Mouse (Mus musculus): ENCODE measurements around the gene Plin3. TPM values are rescaled to one million over a fixed set of nuclear protein-coding genes. Genes with fewer than 3 reads are reported as not detected.

Gene Plin3
- polyA plus RNA-seq, 1 experiment from 2014 or later = 72.2 TPM

- Histone ChIP-seq H3K4me3 (no peak overlapping the region), H3K36me3 (replicated peaks) (peaks cover 50% of the 10 kb centered on the region), H3K27ac (replicated peaks) (no peak overlapping the region), H3K9me3 (no peaks in the 10 kb centered on the region), H3K27me3 (replicated peaks; ENCODE audit: low read depth, poor library complexity, severe bottlenecking) (no peaks in the 10 kb centered on the region), H3K4me1 (peaks cover 25% of the 10 kb centered on the region)
- 93% methylated on average over 5 of the region's 5 CpGs for WGBS
- DNase-seq (ENCODE audit: low spot score) = no peak
Measured at GRCm38 (mm10) chr17:56278340-56278739, 14.3 kb downstream of the Plin3 start.

GRCm38 (mm10) chr17:56277567-56277893 lies 15.1 kb downstream of the Plin3 start:
- H3K36me3 ChIP-seq (replicated peaks) = peaks cover 42% of the 10 kb centered on the region
- H3K4me1 ChIP-seq = peaks cover 25% of the 10 kb centered on the region
- H3K9me3 ChIP-seq = no peaks in the 10 kb centered on the region
- peak overlapping the region; percentile 67 for H3K4me3 ChIP-seq
- H3K27ac ChIP-seq (replicated peaks) = peak overlapping the region; percentile 85
- no peaks in the 10 kb centered on the region for H3K27me3 ChIP-seq (replicated peaks; ENCODE audit: low read depth, poor library complexity, severe bottlenecking)
- DNase-seq (ENCODE audit: low spot score) = peak; percentile 28
- 47% methylated on average over 2 of the region's 2 CpGs for WGBS

GRCm38 (mm10) chr17:56276643-56277566 lies 15.8 kb downstream of the Plin3 start, which contains the start of gene Ticam1:
Gene Ticam1 (minus strand): TSS chr17:56276786.
- Histone ChIP-seq H3K4me3 (peak within 1 kb of the TSS; percentile 67), H3K27me3 (replicated peaks; ENCODE audit: low read depth, poor library complexity, severe bottlenecking) (no peaks in the 10 kb centered on the region), H3K36me3 (replicated peaks) (peaks cover 38% of the 10 kb centered on the region), H3K4me1 (peaks cover 25% of the 10 kb centered on the region), H3K27ac (replicated peaks) (peak within 1 kb of the TSS; percentile 85), H3K9me3 (no peaks in the 10 kb centered on the region)
- WGBS = 8% methylated on average over 21 of the region's 21 CpGs
- DNase-seq (ENCODE audit: low spot score) = peak; percentile 97

GRCm38 (mm10) chr17:56275842-56276480 lies 16.7 kb downstream of the Plin3 start:
- H3K36me3 ChIP-seq (replicated peaks) = peaks cover 37% of the 10 kb centered on the region
- no peaks in the 10 kb centered on the region for H3K27me3 ChIP-seq (replicated peaks; ENCODE audit: low read depth, poor library complexity, severe bottlenecking)
- peaks cover 25% of the 10 kb centered on the region for H3K4me1 ChIP-seq
- peak overlapping the region; percentile 85 for H3K27ac ChIP-seq (replicated peaks)
- H3K4me3 ChIP-seq = peak overlapping the region; percentile 67
- no peak for DNase-seq (ENCODE audit: low spot score)
- H3K9me3 ChIP-seq = no peaks in the 10 kb centered on the region
- WGBS = 34% methylated on average over 5 of the region's 5 CpGs

- DNase-seq (ENCODE audit: low spot score) = no peak
- Histone ChIP-seq H3K4me3 (no peak overlapping the region), H3K27ac (replicated peaks) (no peak overlapping the region), H3K27me3 (replicated peaks; ENCODE audit: low read depth, poor library complexity, severe bottlenecking) (no peaks in the 10 kb centered on the region), H3K36me3 (replicated peaks) (peaks cover 32% of the 10 kb centered on the region), H3K4me1 (peaks cover 32% of the 10 kb centered on the region), H3K9me3 (no peaks in the 10 kb centered on the region)
- WGBS = 86% methylated on average over 5 of the region's 5 CpGs
Measured at GRCm38 (mm10) chr17:56273986-56274385, 18.7 kb downstream of the Plin3 start.

GRCm38 (mm10) chr17:56273482-56273881 lies 19.2 kb downstream of the Plin3 start:
- WGBS = 79% methylated on average over 7 of the region's 7 CpGs
- Histone ChIP-seq H3K4me1 (peaks cover 32% of the 10 kb centered on the region), H3K9me3 (no peaks in the 10 kb centered on the region), H3K4me3 (no peak overlapping the region), H3K27ac (replicated peaks) (0 out of 2 replicates have a peak overlapping the region, but pooled peaks have one; percentile 52), H3K27me3 (replicated peaks; ENCODE audit: low read depth, poor library complexity, severe bottlenecking) (no peaks in the 10 kb centered on the region), H3K36me3 (replicated peaks) (peaks cover 28% of the 10 kb centered on the region)
- no peak for DNase-seq (ENCODE audit: low spot score)

- H3K27ac ChIP-seq (replicated peaks) = no peak overlapping the region
- 85% methylated on average over 3 of the region's 3 CpGs for WGBS
- H3K9me3 ChIP-seq = no peaks in the 10 kb centered on the region
- peaks cover 28% of the 10 kb centered on the region for H3K4me1 ChIP-seq
- no peaks in the 10 kb centered on the region for H3K27me3 ChIP-seq (replicated peaks; ENCODE audit: low read depth, poor library complexity, severe bottlenecking)
- peaks cover 25% of the 10 kb centered on the region for H3K36me3 ChIP-seq (replicated peaks)
- no peak for DNase-seq (ENCODE audit: low spot score)
- H3K4me3 ChIP-seq = no peak overlapping the region
Measured at GRCm38 (mm10) chr17:56272644-56273043, 20.0 kb downstream of the Plin3 start.

- Histone ChIP-seq H3K27ac (replicated peaks) (no peak overlapping the region), H3K27me3 (replicated peaks; ENCODE audit: low read depth, poor library complexity, severe bottlenecking) (no peaks in the 10 kb centered on the region), H3K4me3 (no peak overlapping the region), H3K36me3 (replicated peaks) (peaks cover 25% of the 10 kb centered on the region), H3K9me3 (no peaks in the 10 kb centered on the region), H3K4me1 (peaks cover 18% of the 10 kb centered on the region)
- DNase-seq (ENCODE audit: low spot score) = no peak
- 87% methylated on average over 12 of the region's 12 CpGs for WGBS
Measured at GRCm38 (mm10) chr17:56271609-56272253, 20.9 kb downstream of the Plin3 start.

GRCm38 (mm10) chr17:56269741-56270140 lies 22.9 kb downstream of the Plin3 start:
- Histone ChIP-seq H3K4me1 (peaks cover 7% of the 10 kb centered on the region), H3K36me3 (replicated peaks) (peaks cover 31% of the 10 kb centered on the region), H3K4me3 (peak overlapping the region; percentile 58), H3K9me3 (no peaks in the 10 kb centered on the region), H3K27ac (replicated peaks) (peak overlapping the region; percentile 81), H3K27me3 (replicated peaks; ENCODE audit: low read depth, poor library complexity, severe bottlenecking) (no peaks in the 10 kb centered on the region)
- WGBS = 76% methylated on average over 3 of the region's 3 CpGs
- DNase-seq (ENCODE audit: low spot score) = no peak

- H3K36me3 ChIP-seq (replicated peaks) = peaks cover 34% of the 10 kb centered on the region
- DNase-seq (ENCODE audit: low spot score) = peak; percentile 65
- peak overlapping the region; percentile 58 for H3K4me3 ChIP-seq
- H3K9me3 ChIP-seq = no peaks in the 10 kb centered on the region
- peak overlapping the region; percentile 81 for H3K27ac ChIP-seq (replicated peaks)
- no peaks in the 10 kb centered on the region for H3K27me3 ChIP-seq (replicated peaks; ENCODE audit: low read depth, poor library complexity, severe bottlenecking)
- WGBS = 22% methylated on average over 12 of the region's 12 CpGs
- peaks cover 7% of the 10 kb centered on the region for H3K4me1 ChIP-seq
Measured at GRCm38 (mm10) chr17:56269153-56269630, 23.5 kb downstream of the Plin3 start.

GRCm38 (mm10) chr17:56266271-56266670 lies 26.4 kb downstream of the Plin3 start:
- no peaks in the 10 kb centered on the region for H3K27me3 ChIP-seq (replicated peaks; ENCODE audit: low read depth, poor library complexity, severe bottlenecking)
- H3K4me3 ChIP-seq = no peak overlapping the region
- H3K9me3 ChIP-seq = no peaks in the 10 kb centered on the region
- DNase-seq (ENCODE audit: low spot score) = no peak
- WGBS = 73% methylated on average over 3 of the region's 3 CpGs
- no peak overlapping the region for H3K27ac ChIP-seq (replicated peaks)
- H3K4me1 ChIP-seq = peaks cover 12% of the 10 kb centered on the region
- peaks cover 44% of the 10 kb centered on the region for H3K36me3 ChIP-seq (replicated peaks)

GRCm38 (mm10) chr17:56265869-56266268 lies 26.8 kb downstream of the Plin3 start:
- WGBS = 91% methylated on average over 3 of the region's 3 CpGs
- no peaks in the 10 kb centered on the region for H3K9me3 ChIP-seq
- no peak overlapping the region for H3K27ac ChIP-seq (replicated peaks)
- H3K4me1 ChIP-seq = peaks cover 16% of the 10 kb centered on the region
- peaks cover 44% of the 10 kb centered on the region for H3K36me3 ChIP-seq (replicated peaks)
- H3K4me3 ChIP-seq = no peak overlapping the region
- no peak for DNase-seq (ENCODE audit: low spot score)
- H3K27me3 ChIP-seq (replicated peaks; ENCODE audit: low read depth, poor library complexity, severe bottlenecking) = no peaks in the 10 kb centered on the region

All from embryonic facial prominence, embryonic 10.5 days (tissue).